Comparison of ENCODE assay signal across 8 mouse cellular contexts in genomic region chr7:35171867-35172382, GRCm38 (mm10). TPM values are rescaled to one million over a fixed set of nuclear protein-coding genes. Genes with fewer than 3 reads are reported as not detected.
DNase-seq lines count a peak whose midpoint lies in the region; ATAC-seq and TF ChIP-seq lines count a peak whose summit lies in the region.

No protein-coding gene starts in this region.

- no peak overlapping the region for H3K9ac ChIP-seq in heart, adult 2 months (ENCODE audit: low read depth, low read length)
- no peak overlapping the region for H3K9ac ChIP-seq in limb, embryonic 11.5 days (ENCODE audit: low read length)
- no peak overlapping the region for H3K9ac ChIP-seq in midbrain, embryonic 13.5 days (replicated peaks)

- no peak overlapping the region for H3K27ac ChIP-seq in embryonic facial prominence, embryonic 10.5 days (replicated peaks)
- H3K27ac ChIP-seq in heart, adult 2 months, result no peak overlapping the region
- H3K27ac ChIP-seq in limb, embryonic 11.5 days (replicated peaks; ENCODE audit: low read depth, low read length), result no peak overlapping the region
- H3K27ac ChIP-seq in midbrain, embryonic 13.5 days, result no peak overlapping the region

- WGBS in embryonic facial prominence, embryonic 10.5 days, result 4% methylated on average over 16 of the region's 16 CpGs
- 3% methylated on average over 16 of the region's 16 CpGs for WGBS in heart, adult 2 months
- WGBS in limb, embryonic 11.5 days, result 4% methylated on average over 16 of the region's 16 CpGs
- WGBS in midbrain, embryonic 13.5 days, result 3% methylated on average over 15 of the region's 16 CpGs

- H3K9me3 ChIP-seq in embryonic facial prominence, embryonic 10.5 days, result no peaks in the 10 kb centered on the region
- H3K9me3 ChIP-seq in limb, embryonic 11.5 days (ENCODE audit: control insufficient read depth, low read length), result no peaks in the 10 kb centered on the region
- H3K9me3 ChIP-seq in midbrain, embryonic 13.5 days, result no peaks in the 10 kb centered on the region

- H3K36me3 ChIP-seq in embryonic facial prominence, embryonic 10.5 days (replicated peaks), result no peaks in the 10 kb centered on the region
- H3K36me3 ChIP-seq in heart, adult 2 months (ENCODE audit: control insufficient read depth, insufficient read depth, low read length), result no peaks in the 10 kb centered on the region
- H3K36me3 ChIP-seq in limb, embryonic 11.5 days (ENCODE audit: control insufficient read depth, insufficient read depth, low read length), result no peaks in the 10 kb centered on the region
- H3K36me3 ChIP-seq in midbrain, embryonic 13.5 days, result no peaks in the 10 kb centered on the region
- no peaks in the 10 kb centered on the region for H3K36me3 ChIP-seq in splenic B cell, adult 2 months (ENCODE audit: control insufficient read depth, insufficient read depth, low read length, poor library complexity, severe bottlenecking)

- peak; percentile 75 for TF ChIP-seq CTCF in heart, adult 2 months (IDR thresholded peaks at IDR 0.05)

- peaks cover 54% of the 10 kb centered on the region for H3K27me3 ChIP-seq in embryonic facial prominence, embryonic 10.5 days (replicated peaks; ENCODE audit: low read depth, poor library complexity, severe bottlenecking)
- H3K27me3 ChIP-seq in heart, adult 2 months (ENCODE audit: control insufficient read depth, insufficient read depth, low read length), result no peaks in the 10 kb centered on the region
- no peaks in the 10 kb centered on the region for H3K27me3 ChIP-seq in limb, embryonic 11.5 days (ENCODE audit: control insufficient read depth, insufficient read depth, low read length)
- H3K27me3 ChIP-seq in midbrain, embryonic 13.5 days, result peaks cover 30% of the 10 kb centered on the region
- no peaks in the 10 kb centered on the region for H3K27me3 ChIP-seq in splenic B cell, adult 2 months (ENCODE audit: control insufficient read depth, insufficient read depth, low read length, poor library complexity, severe bottlenecking)

- peak; percentile 55; the same call in 1 of the 2 replicates for TF ChIP-seq EP300 in heart, adult 2 months (IDR thresholded peaks at IDR 0.05; ENCODE audit: insufficient read depth, low read depth, low read length)

- DNase-seq in A20 (ENCODE audit: low read depth, low spot score), result peak; percentile 86
- peak; percentile 64 for DNase-seq in adrenal gland, adult 8-10 months
- peak; percentile 83 for DNase-seq in embryonic facial prominence, embryonic 10.5 days (ENCODE audit: low spot score)
- DNase-seq in heart, adult 2 months, result peak; percentile 69 to 71
- DNase-seq in kidney, adult 18-20 months, result peak; percentile 82
- peak; percentile 88 for DNase-seq in limb, embryonic 11.5 days (ENCODE audit: low spot score)
- peak; percentile 80 for DNase-seq in splenic B cell, adult 2 months (ENCODE audit: low read depth, low spot score)

- peaks cover 19% of the 10 kb centered on the region for H3K4me1 ChIP-seq in embryonic facial prominence, embryonic 10.5 days
- peaks cover 1% of the 10 kb centered on the region for H3K4me1 ChIP-seq in heart, adult 2 months (ENCODE audit: control insufficient read depth, insufficient read depth, low read length)
- H3K4me1 ChIP-seq in limb, embryonic 11.5 days (ENCODE audit: control insufficient read depth, insufficient read depth, low read length), result no peaks in the 10 kb centered on the region
- H3K4me1 ChIP-seq in midbrain, embryonic 13.5 days (replicated peaks), result peaks cover 6% of the 10 kb centered on the region

- no peaks in the 10 kb centered on the region for H3K79me2 ChIP-seq in heart, adult 2 months (replicated peaks; ENCODE audit: control insufficient read depth, insufficient read depth, low read length)

- no peak for TF ChIP-seq POLR2A in heart, adult 2 months (IDR thresholded peaks at IDR 0.05; ENCODE audit: insufficient read depth, low read depth, low read length)

- H3K4me2 ChIP-seq in limb, embryonic 11.5 days (ENCODE audit: low read depth, severe bottlenecking), result 0 out of 2 replicates have a peak overlapping the region, but pooled peaks have one; percentile 24
- H3K4me2 ChIP-seq in midbrain, embryonic 13.5 days (replicated peaks), result peak overlapping the region; percentile 33

- intact Hi-C loops in heart, adult 2 months (cut with DNase I), result loop anchor here (2.0 to 10.0 kb wide), 3 partner anchors 90 to 499 kb away; no protein-coding TSS in a partner anchor

- peak overlapping the region; percentile 41 for H3K4me3 ChIP-seq in embryonic facial prominence, embryonic 10.5 days
- no peak overlapping the region for H3K4me3 ChIP-seq in heart, adult 2 months
- no peak overlapping the region for H3K4me3 ChIP-seq in limb, embryonic 11.5 days (ENCODE audit: low read depth, low read length)
- H3K4me3 ChIP-seq in midbrain, embryonic 13.5 days (replicated peaks), result no peak overlapping the region

- peak; percentile 44; the same call in 1 of the 2 replicates for ATAC-seq in limb, embryonic 11.5 days (ENCODE audit: insufficient number of reproducible peaks, low FRiP score, low TSS enrichment, low read depth)
- peak; percentile 90 for ATAC-seq in midbrain, embryonic 13.5 days

RNA-seq across cellular contexts. Expression of gene Slc7a10, which starts 14.3 kb away (rescaled TPM):
- 10 to 100 TPM; 12.2 to 29.7 (median 14.9) TPM for total RNA-seq in adrenal gland, adult 8-10 months (2022)
- polyA plus RNA-seq in embryonic facial prominence, embryonic 10.5 days (2016; fragmentation: Nextera tagmentation; extraction: Ambion mirVana), result 0.53 and 0.69 TPM in 2 replicates
- total RNA-seq in heart, adult 2 months (2021), result under 1 TPM; 0.60 to 0.77 TPM
- polyA plus RNA-seq in heart, adult 2 months (2012; rRNA removed), result 1.5 and 2.9 TPM in 2 replicates
- polyA plus RNA-seq in limb, embryonic 11.5 days (2014; fragmentation: Nextera tagmentation; extraction: Ambion mirVana), result 0.16 TPM in 1 of 2 replicates, not detected in the other
- 3.4 and 3.6 TPM in 2 replicates for polyA plus RNA-seq in midbrain, embryonic 13.5 days (2015; fragmentation: Nextera tagmentation; extraction: Ambion mirVana)

RNA-seq across cellular contexts. Expression of gene Lrp3, which starts 43.4 kb away (rescaled TPM):
- 10 to 100 TPM; 21.8 to 24.6 (median 24.3) TPM for total RNA-seq in adrenal gland, adult 8-10 months (2022)
- 10.5 and 10.6 TPM in 2 replicates for polyA plus RNA-seq in embryonic facial prominence, embryonic 10.5 days (2016; fragmentation: Nextera tagmentation; extraction: Ambion mirVana)
- 1 to 10 TPM; 6.7 to 7.4 TPM for total RNA-seq in heart, adult 2 months (2021)
- 9.4 and 10.7 TPM in 2 replicates for polyA plus RNA-seq in heart, adult 2 months (2012; rRNA removed)
- 8.2 and 9.8 TPM in 2 replicates for polyA plus RNA-seq in limb, embryonic 11.5 days (2014; fragmentation: Nextera tagmentation; extraction: Ambion mirVana)
- 25.9 and 31.1 TPM in 2 replicates for polyA plus RNA-seq in midbrain, embryonic 13.5 days (2015; fragmentation: Nextera tagmentation; extraction: Ambion mirVana)

RNA-seq across cellular contexts. Expression of gene Cebpa, which starts 52.8 kb away (rescaled TPM):
- total RNA-seq in adrenal gland, adult 8-10 months (2022), result 100 to 1,000 TPM in 2 of 4 experiments, 10 to 100 TPM in 2; 45.2 to 106 (median 92.9) TPM
- 0.39 and 0.45 TPM in 2 replicates for polyA plus RNA-seq in embryonic facial prominence, embryonic 10.5 days (2016; fragmentation: Nextera tagmentation; extraction: Ambion mirVana)
- total RNA-seq in heart, adult 2 months (2021), result 1 to 10 TPM; 7.3 to 7.8 TPM
- 8.6 and 16.5 TPM in 2 replicates for polyA plus RNA-seq in heart, adult 2 months (2012; rRNA removed)
- polyA plus RNA-seq in limb, embryonic 11.5 days (2014; fragmentation: Nextera tagmentation; extraction: Ambion mirVana), result 0.58 and 0.67 TPM in 2 replicates
- 0.41 and 0.47 TPM in 2 replicates for polyA plus RNA-seq in midbrain, embryonic 13.5 days (2015; fragmentation: Nextera tagmentation; extraction: Ambion mirVana)
